Mouse (Mus musculus) megakaryocyte progenitor cell, adult 5-6 weeks (primary cell): ENCODE measurements at regions not wholly inside any gene's neighbourhood (a gene's known extent, or its start where the extent isn't known, plus 50 kb on each side); places are given as distances from the start of the nearest gene placed in this dataset.

Source experiments
- ATAC-seq: replicated peaks from 2 replicates; pipeline ENCODE4 v1.8.0; 2016; ENCODE audit warnings: mild to moderate bottlenecking, moderate TSS enrichment, inconsistent platforms; ENCODE audit not compliant: poor library complexity

DNA sequence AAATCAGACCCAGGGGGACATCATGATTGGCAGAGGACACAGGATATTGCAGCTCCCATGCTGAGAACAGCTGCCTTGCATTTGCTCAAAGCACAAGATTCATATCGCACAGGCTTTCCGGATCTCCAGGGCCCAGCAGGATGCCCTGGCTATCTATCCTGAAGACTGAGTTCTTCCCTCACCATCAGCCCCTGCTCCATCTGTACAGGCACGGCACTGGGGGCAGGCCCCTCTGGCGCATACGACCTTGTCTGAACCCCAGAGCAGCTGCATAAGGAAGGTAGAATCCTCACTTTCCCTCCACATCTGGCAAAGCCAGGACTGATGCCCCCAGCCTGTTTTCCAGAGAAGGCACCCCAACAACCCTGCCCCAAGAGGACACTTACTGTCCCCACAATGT, 266.8 kb downstream of the Tns1 start:
- ATAC-seq, result no peak

DNA sequence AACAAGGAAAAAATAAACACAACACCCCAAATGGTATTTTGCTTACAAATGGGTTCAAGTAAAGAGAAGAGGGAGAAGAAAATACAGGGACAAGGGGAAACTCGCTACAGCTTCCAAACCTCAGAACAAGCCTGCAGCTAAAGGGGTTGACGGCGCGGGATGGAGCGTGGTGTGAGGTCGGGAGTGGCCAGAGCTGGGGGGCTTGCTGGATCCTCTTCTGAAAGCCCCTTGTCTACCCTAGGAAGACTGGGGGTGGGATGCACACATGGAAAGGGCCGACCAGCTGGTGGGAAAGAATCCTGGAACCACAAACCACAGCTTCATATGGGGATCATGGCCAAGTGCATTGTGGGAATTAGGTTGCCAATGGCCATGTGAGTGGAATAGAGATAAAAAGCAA, 267.4 kb downstream of the Tns1 start:
- no peak for ATAC-seq

DNA sequence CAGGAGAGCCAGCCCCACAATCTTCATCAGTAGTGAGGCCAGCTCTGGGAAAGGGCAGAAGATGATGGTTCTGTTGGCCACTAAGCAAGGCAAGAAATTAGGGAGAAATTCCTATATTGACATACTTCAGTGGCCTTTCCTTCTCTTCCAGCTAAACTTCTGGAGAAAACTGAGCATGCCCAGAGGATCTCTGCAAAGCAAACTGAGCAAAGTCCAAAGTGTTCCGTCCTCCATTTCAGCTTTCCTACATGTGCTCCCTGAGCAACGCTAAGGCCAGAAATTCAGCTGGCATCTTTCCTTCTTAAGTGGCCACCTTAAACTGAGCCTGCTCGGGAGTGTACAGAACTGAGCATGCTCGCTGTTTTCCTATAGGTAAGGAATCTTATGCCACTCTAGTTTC, 268.9 kb downstream of the Tns1 start:
- ATAC-seq, result no peak

DNA sequence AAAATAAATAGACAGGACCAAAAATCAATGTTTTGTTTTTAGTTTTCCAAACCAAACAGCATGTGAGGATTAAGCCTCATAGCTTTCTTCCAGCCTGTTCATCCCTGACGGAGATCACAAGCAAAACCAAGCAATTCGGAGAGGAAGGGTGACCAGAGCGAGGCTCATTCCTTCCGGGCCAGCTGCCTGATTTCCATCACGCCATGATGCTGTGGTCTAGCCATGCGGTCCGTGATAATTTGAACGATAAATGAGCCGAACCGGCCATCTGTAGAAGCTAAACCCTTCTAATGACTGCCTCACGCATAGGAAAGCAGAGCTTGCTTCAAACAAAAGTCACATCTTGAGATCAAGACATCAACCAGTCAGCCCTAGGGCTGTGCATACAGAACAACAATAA, 270.4 kb downstream of the Tns1 start:
- ATAC-seq, result no peak

DNA sequence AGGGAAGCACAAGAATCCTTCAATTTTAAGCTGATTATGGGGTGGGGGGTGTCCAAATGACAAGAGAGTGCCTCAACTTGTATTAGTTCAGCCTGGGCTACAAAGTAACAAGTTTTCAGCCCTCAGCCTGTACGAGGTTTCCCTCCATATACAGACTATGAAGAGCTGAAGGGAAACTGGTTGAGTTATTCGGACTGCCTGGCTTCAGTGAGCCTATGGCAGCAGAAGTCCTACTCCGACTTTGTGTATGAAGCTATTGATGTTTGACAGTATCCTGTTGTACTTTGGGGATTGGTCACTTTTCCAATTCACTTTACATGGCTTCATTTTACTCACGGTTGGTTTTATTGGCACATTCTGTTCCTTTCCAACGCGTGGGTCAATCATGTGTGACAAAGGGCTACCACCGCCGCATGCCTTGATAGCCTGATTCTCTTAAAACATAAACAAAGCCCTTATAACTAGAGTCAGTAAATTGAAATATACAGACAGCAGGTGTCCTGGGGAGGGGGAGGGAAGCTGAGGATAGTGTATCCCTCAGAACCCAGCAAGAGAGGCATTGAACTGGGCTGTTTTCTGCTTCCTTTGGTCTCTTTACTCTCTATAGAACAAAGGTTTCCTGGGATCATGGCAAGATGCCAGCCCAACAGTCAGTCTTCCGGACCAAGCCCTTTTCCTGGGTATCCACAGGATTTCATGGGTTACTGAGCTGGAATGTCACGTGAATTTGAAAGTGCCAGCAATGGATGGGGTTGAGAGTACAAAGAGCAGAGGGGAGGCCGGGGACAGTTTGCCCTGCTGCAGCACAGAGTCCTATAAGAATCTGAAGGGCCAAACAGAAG, 273.9 kb downstream of the Tns1 start:
- ATAC-seq, result no peak

DNA sequence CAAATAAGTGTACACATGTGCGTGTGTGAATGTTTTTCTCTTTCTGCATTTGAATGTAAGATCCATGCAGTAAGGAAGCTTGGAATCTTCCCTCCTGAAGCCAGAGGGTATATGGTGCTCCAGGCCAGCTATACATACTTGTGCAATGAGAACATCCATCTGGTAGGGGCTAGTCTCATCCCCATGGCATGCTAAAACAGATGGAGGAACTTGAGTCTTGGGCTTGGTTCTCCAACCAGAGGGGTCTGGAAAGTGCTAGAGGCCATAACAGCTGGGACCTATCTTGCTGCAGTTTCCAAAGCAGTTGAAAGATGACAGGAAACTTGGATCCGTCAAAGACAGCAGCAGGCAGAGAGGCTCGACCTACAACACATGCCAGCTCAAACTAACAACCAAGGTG, 275.9 kb downstream of the Tns1 start:
- ATAC-seq, result no peak

DNA sequence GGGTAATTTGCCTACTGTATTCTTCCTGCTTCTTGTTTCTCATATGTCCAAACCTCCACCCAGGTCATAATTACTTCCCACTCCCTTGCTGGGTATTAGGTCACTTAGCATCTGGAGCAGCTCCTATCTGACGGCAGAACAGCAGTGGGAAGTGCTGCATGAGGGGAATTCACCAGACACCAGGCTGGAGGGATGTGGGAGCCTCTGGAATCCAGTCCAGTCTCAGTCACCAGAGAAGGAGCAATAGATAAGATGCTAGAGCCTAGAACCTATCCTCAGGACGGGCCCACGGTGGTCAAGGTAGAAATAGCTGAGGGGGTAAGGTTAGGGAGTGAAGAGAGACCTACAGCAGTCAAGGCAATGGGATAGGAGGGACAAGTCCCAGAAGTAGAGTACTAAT, 277.1 kb downstream of the Tns1 start:
- no peak for ATAC-seq

DNA sequence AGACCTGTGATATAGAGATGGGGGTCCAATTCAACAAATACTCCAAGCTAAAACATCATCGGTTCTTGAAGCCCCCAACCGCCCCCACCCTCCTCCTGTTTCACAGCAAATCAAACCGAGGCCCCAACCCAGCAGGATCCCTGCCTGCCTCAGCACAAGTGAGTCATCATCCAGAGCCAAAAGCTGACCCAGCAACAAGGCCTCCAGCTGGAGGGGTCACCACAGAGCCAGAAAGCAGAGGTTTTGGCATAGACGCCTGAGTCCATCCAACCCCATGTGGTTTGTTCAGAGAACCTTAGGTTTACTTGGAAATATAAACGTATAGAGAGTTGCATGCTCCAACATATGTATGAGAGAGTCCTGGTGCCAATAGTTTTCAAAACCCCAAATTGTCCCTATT, 279.1 kb downstream of the Tns1 start:
- no peak for ATAC-seq

DNA sequence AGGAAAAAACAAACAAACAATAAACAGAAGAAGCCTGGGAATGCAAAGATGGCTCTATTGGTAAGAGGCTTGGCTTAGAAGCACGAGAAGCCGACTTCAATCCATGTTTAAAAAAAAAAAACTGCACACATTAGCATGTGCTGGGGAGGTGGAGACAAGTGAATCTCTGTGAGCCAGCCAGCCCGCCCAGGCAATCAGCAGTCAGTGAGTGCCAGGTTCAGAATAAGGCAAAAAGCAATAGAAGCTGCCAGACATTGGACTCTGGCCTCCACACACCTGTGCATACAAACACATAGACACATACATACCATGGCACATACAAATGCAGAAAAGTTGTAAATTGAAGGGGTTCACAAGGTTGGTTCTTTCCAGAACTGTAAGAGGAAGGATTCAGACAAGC, 279.7 kb downstream of the Tns1 start:
- no peak for ATAC-seq

DNA sequence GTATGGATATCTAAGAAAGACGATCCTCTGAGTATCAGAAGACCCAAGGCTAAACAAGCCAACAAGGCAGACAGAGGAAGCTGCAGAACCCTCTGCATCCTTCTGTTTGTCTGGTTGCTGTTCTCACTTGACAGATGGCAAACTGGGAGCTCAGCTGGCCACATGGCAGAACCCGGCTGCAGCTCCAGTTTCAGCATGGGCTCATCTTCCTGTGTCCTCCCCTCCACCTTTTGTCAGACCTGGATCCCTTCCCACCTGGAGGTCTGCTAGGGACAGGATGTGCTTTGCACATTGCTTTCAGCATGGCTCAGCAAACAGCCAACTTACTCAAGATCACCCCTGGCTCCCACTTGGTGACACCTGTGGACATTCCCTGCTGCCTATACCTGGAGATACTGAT, 284.9 kb downstream of the Tns1 start:
- ATAC-seq, result no peak

DNA sequence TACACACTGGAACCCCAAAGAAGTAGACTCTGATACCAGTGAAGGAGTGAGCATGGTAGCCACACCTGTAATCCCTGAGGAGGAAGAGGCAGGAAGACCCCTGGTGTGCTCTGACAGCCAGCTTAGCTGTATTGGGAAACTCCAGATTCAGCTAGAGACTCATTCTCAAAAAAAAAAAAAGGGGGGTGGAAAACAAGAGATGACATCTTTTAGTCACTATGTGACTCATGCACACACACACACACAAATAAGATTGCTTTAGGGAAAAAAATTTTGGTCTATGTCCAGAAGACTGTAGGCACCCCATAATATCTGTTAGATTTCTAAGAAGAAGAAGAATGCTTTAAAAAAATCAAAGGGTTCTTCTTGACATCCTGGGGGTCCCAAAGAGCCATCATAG, 287.6 kb downstream of the Tns1 start:
- no peak for ATAC-seq

DNA sequence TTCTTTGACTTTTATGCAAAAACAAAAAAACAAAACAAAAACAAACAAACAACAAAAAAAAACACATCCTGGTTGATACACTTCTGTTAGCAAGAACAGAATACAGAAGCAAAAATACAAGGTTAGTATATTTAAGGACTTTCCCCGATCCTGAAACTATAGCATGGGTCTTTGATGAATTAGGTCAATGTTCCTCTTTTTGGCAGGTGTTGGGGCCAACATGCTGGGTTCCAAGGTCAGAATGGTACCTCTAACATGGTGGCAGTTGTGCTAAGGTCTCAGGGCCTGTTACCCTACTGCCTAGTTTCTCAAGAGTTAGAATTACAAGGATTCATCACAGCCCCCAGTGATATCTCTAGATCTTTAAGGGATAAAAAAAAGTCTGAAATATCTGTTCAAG, 289.7 kb downstream of the Tns1 start:
- ATAC-seq, result no peak

DNA sequence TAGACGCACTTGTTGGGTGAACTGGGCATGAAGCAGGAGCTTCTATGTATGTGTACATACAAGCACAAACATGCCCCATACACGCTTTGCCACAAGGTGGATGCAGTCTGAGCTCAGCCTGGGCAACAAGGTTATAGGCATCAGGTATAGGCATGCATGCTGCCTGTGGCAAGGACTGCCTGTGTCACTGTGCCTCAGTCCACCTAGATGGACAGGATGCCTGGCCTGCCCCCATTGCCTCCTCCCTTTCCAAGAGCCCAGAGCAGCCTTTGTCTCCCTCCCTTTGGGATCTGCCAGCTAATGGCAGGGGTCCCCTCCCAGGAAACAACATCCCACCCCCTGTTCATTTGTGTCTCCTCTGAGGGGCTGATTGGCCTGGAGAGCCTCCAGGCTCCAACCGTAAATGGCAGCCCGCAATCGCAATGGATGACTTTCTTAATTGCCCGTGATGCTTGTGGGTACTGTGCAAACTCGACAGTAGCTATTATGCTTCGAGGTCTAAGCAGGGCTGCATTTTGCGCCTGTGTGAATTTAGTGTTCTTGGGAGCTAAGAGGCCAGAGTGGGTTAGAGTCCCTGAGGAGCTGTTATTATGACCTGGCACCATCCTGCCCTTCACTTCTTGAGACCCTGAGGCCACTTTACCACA, 293.6 kb downstream of the Tns1 start:
- no peak for ATAC-seq

DNA sequence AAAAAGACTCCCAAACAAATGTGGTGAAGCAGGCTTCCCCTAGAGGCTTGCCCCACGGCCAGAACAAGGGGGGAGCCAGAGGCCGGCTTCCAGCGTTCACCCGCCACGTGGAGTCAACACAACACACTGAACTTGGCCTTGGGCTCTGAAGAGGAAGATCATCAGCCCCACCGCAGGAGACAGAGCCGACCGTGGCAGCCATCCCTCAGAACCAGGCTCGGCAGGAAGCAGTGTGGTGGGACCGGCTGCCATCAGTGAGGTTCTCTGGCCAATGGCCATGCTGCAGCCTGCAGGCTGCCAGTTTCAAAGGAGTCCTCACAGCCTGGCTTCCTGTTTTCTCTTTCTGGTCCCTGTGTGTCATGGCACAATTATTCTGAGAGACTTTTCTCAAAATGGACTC, 295.3 kb downstream of the Tns1 start:
- ATAC-seq, result peak; percentile 80

DNA sequence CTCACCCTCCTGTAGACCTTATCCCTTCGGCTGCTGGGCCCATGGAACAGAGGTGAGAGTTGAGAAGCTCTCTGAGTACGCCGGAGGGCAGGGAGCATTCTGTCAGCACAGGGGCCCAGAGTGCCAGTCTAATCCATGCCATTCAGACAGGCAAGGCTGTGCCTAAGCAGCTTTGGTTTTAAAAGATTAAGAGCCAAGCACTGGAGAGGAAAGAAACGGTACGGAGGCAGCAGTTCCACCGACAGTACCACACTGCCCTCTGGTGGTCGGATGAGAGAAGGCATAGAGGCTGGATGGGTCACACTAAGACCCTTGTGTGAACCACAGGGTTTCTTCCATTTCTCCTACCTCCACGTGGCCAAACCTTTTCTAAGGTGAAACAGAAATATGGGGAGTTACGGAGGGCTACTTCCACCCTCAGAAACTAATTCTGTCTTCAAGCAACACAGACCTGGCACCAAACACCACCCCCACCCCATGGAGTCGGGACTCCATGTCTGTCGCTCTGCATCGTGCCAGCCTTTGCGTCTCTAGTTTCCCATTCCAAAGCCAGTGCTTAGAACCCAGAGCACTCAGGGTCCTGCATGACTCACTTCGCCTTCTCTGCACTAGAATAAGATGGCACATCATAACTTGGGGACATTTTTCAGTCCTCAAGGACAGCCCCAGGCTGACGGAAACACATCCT, 297.9 kb downstream of the Tns1 start:
- peak; percentile 85 for ATAC-seq

DNA sequence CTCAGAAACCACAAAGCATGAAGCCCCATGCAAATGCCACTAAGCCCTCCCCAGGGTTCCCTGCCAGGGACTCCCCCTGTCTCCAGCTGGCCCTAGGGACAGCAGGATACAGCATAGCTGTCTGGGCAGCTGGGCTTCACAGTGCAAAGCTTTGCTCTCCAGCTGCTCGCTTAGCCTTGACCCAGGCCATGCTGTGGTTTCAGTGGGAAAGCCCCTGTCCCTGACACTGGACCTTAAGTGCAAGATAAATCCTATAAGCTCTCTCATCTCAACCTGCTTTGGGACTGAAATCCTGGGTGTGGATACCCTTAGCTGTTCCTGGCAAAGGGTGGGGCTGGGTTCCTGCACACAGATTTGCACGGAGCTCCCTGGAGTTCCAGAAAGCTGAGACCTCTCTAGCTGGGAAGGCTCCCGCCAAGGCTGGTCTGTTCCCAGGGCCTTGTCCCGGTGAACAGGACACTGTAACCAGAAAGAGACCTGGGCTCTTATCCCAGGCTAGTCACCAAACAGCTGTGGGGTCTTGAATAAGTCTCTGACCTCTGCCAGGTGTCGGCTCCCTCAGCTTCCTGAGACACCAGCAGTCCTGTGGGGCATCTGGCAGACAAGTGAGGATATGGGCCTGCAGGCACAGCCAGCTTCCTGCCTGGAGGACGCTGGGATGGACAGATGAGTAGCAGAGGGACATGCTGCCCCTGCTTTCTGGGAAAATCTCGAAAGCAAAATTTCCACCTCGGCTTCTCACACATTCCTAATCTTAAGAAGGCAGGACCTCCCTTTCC, 299.7 kb downstream of the Tns1 start:
- ATAC-seq, result no peak

DNA sequence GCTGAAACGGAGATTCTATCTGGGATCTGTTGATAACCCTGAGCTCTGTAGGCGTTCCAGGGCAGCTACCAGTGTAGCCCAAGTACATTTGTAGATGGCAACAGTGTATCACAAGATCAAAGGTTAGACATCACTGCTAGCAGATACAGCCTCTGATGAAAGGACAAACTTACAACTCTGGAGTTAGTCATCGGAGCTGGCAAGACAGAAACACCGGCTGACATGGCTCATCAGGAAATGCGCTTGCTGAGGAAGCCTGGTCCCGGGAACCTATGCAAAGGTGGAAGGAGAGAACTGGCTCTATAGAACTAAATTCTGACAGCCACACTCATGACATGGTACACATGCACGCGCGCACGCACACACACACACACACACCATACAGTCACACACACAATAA, 300.5 kb downstream of the Tns1 start:
- ATAC-seq, result no peak

DNA sequence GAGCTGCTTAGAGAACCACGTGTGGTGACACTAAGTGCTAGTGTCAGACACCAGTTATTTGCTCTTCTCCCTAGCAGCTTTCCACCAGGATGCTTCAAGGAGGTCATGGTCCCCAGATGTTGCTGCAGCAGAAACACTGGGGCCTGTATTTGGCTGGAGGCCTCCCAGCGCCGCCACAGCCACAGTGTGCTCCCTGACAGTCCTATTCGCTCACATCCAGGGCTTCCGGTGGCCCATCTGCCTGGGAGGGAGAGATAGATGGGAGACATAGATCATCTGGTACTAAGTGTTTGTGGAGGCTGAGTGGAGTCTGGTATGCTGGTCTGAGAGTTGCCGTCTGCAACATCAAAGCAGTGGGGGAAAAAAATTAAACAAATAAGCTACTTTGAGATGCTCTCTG, 301.6 kb downstream of the Tns1 start:
- no peak for ATAC-seq

DNA sequence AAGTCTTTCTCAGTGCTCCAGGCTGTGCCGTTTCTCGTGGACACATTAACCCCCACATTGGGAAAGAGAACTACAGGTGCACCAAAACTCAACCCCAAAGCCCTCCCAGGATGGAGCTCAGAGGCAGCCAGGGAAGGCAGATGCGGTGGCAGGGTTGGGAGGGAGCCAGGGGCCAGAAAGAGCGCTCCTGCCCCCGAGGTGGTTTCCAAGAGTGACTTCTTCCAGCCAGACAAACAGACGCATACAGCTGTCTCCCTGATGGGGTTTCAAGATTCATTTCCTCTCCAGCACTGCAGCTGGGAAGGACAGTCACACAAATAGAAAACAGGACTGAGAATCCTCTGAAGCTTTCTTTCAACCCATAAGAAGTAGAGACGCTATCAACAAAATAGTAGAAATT, 303.5 kb downstream of the Tns1 start:
- ATAC-seq, result no peak

DNA sequence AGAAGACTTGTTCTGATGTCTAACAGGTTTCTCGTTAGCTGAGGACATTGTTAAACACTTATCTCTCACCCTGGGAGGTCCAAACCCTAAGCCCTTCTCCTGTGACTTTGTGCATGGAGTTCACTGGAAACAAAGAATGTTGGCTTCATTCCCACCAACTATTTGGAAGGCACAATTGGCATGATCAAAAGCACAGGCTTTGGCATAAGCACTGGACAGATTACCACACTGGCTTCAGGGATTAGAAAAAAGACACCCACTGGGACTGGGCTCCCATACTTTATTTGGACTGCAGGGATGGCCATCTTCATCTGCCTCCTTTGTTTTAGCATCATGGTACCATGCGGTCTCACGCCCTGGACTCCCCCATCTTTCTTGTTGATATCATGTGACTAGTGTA, 317.0 kb downstream of the Tns1 start:
- ATAC-seq, result no peak

DNA sequence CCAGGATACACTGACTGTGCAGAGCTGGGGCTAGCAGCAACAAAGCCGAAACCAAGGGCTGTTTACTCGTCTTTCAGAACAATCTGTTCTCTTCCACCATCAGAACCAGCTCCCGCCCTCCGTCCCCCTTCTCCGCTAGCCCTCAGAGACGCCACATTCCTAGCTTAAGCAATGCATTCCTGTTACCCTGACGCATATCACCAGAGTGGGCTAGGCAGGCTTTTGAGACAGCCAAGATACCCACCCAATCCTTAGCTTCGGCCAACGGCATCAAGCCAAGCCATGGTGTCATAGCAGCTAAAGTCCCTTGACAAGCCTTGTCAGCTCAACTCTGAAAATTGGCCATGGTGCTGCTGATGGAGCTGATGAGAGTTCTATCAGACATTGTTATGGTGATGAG, 319.1 kb downstream of the Tns1 start:
- ATAC-seq, result no peak
